Mouse (Mus musculus): ENCODE measurements around the gene Mical3.

GRCm38 (mm10) chr6:121031370-121031769 lies 99.4 kb downstream of the Mical3 start:
- TF ChIP-seq POLR2A (IDR thresholded peaks at IDR 0.05; ENCODE audit: low read depth, low read length) (no peak), CTCF (IDR thresholded peaks at IDR 0.05; ENCODE audit: borderline replicate concordance, insufficient read depth, low read length) (no peak)
